Mouse (Mus musculus): ENCODE results near the gene Gm21860. TPM values are rescaled to one million over a fixed set of nuclear protein-coding genes. Genes with fewer than 3 reads are reported as not detected.
"Not testable (repeated sequence)": the region's sequence is repeated elsewhere in the genome, so short reads cannot be mapped to it uniquely, and the experiment has no call there.

Gene Gm21860
- polyA plus RNA-seq, 1 experiment from 2014 or later, result not detected

DNA sequence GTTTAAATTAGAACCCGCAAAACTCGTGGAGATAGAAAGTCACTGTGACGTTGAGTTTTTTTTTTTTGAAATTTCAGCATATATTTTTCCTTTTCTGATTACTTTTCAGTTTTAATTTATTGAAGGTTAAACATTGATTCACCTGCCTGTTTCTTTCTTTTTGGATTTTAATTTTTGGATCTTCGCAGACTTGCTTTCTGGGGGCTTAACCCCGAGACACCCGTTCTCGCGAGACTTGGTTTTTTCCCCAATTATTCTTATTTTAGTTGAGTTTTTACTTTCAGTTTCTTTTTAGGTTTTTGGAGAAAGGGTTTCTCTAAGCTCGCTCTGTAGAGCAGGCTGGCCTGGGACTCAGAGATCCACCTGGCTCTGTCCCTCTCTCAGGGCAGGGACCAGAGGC is 36.6 kb downstream of the Gm21860 start:
- not testable (repeated sequence) for H3K4me2 ChIP-seq (replicated peaks); H3K4me3 ChIP-seq

DNA sequence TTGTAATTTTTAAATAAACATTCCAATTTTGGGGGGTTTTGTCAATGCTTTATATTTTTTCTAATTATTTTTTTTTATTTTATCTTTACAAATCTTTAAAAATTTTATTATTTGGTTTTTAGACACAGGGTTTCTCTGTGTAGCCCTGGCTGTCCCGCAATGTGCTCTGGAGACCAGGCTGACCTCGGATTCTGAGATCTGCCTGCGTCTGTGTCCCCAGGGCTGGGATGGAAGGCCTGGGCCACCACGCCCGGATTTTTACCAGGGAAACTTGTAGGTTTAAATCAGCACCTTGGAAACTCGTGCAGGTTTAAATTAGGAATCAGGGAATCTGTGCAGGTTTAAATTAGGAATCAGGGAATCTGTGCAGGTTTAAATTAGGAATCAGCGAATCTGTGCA is 37.1 kb downstream of the Gm21860 start:
- not testable (repeated sequence) for H3K9ac ChIP-seq; ATAC-seq (ENCODE audit: low FRiP score, low read depth); H3K4me3 ChIP-seq; H3K4me2 ChIP-seq (replicated peaks); H3K27me3 ChIP-seq (replicated peaks); H3K36me3 ChIP-seq; H3K4me1 ChIP-seq; H3K27ac ChIP-seq; H3K9me3 ChIP-seq
- WGBS, result 68% methylated on average over 7 of the region's 7 CpGs

More for the DNA sequence above, 36.6 kb downstream of the Gm21860 start:
- H3K36me3 ChIP-seq; ATAC-seq (ENCODE audit: low FRiP score, low read depth); H3K4me1 ChIP-seq; H3K27ac ChIP-seq; H3K9ac ChIP-seq; H3K9me3 ChIP-seq; H3K27me3 ChIP-seq (replicated peaks): not testable (repeated sequence)
- WGBS, result 82% methylated on average over 9 of the region's 9 CpGs

Other genes with a start within 250 kb of the Gm21860 start
- gene Gm47283, start 29.9 kb upstream of the Gm21860 start, polyA plus RNA-seq (2016; fragmentation: Nextera tagmentation; extraction: Ambion mirVana), result not detected in 2 replicates
- not detected in 2 replicates for gene Gm21748, start 84.4 kb upstream of the Gm21860 start, polyA plus RNA-seq (2016; fragmentation: Nextera tagmentation; extraction: Ambion mirVana)

Data from neural tube, embryonic 12.5 days (tissue).